Mouse (Mus musculus): ENCODE measurements around the gene Fgf9. TPM values are rescaled to one million over a fixed set of nuclear protein-coding genes. Genes with fewer than 3 reads are reported as not detected.

The Fgf9 gene
- polyA plus RNA-seq, 1 experiment: not detected

DNA sequence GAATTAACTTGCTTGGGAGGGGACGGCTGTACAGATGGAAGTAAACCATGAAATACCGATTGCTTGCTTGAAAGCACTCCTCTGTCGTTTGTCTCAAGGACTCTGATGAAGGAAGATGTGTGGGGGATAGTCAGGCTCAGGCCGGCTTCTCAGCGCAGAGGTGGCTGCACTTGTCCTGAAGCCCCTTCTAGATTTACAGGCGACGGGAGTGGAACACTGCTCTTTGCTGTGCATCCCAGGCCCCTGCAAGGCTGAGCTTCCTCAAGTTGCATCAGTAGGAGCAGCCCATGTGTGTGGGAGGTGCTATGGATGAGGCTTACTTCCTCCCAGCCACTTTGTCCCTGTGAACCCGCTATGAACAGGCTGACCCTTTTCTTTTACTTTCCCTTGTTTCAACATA lies 33.9 kb downstream of the Fgf9 start:
- no peak overlapping the region for H3K27ac ChIP-seq (ENCODE audit: control insufficient read depth, insufficient read depth, low read depth, low read length, poor library complexity)
- H3K4me3 ChIP-seq (replicated peaks; ENCODE audit: control insufficient read depth, low read depth, low read length): no peak overlapping the region
- no peaks in the 10 kb centered on the region for H3K4me1 ChIP-seq (ENCODE audit: control insufficient read depth, insufficient read depth, low read length)
- 67% methylated on average over 8 of the region's 8 CpGs for WGBS
- TF ChIP-seq POLR2A (IDR thresholded peaks at IDR 0.05; ENCODE audit: borderline replicate concordance, control insufficient read depth, low read depth, low read length) (no peak), CTCF (IDR thresholded peaks at IDR 0.05; ENCODE audit: control insufficient read depth, insufficient read depth, low read length) (no peak)

GRCm38 (mm10) chr14:58105596-58105995 lies 35.2 kb downstream of the Fgf9 start:
- no peaks in the 10 kb centered on the region for H3K4me1 ChIP-seq (ENCODE audit: control insufficient read depth, insufficient read depth, low read length)
- H3K4me3 ChIP-seq (replicated peaks; ENCODE audit: control insufficient read depth, low read depth, low read length): no peak overlapping the region
- WGBS: 81% methylated on average over 5 of the region's 5 CpGs
- H3K27ac ChIP-seq (ENCODE audit: control insufficient read depth, insufficient read depth, low read depth, low read length, poor library complexity): no peak overlapping the region
- TF ChIP-seq POLR2A (IDR thresholded peaks at IDR 0.05; ENCODE audit: borderline replicate concordance, control insufficient read depth, low read depth, low read length) (no peak), CTCF (IDR thresholded peaks at IDR 0.05; ENCODE audit: control insufficient read depth, insufficient read depth, low read length) (no peak)

DNA sequence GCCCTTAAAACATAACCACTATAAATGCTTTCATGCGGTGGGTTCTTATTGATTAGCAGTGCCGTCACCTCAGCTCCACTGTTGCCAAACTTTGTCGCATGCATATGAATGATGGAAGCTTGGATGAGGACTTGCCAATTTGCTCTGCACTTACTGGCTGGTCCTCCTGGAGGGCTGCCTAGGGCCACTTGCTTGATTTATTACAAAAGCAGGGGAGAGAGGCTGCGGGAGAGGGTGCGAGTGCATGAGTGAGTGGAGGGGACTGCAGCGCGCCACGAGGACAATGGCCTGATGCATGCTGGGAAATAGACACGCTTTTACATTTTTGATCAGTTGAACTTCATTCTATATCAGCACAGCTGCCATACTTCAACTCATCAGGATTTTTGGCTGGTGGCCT lies 39.3 kb downstream of the Fgf9 start:
- no peaks in the 10 kb centered on the region for H3K4me1 ChIP-seq (ENCODE audit: control insufficient read depth, insufficient read depth, low read length)
- no peak for TF ChIP-seq POLR2A (IDR thresholded peaks at IDR 0.05; ENCODE audit: borderline replicate concordance, control insufficient read depth, low read depth, low read length)
- 94% methylated on average over 9 of the region's 9 CpGs for WGBS
- H3K27ac ChIP-seq (ENCODE audit: control insufficient read depth, insufficient read depth, low read depth, low read length, poor library complexity): no peak overlapping the region
- no peak overlapping the region for H3K4me3 ChIP-seq (replicated peaks; ENCODE audit: control insufficient read depth, low read depth, low read length)

GRCm38 (mm10) chr14:58111562-58111961 lies 41.2 kb downstream of the Fgf9 start:
- TF ChIP-seq POLR2A (IDR thresholded peaks at IDR 0.05; ENCODE audit: borderline replicate concordance, control insufficient read depth, low read depth, low read length): no peak
- TF ChIP-seq CTCF (IDR thresholded peaks at IDR 0.05; ENCODE audit: control insufficient read depth, insufficient read depth, low read length): no peak
- Histone ChIP-seq H3K27ac (ENCODE audit: control insufficient read depth, insufficient read depth, low read depth, low read length, poor library complexity) (no peak overlapping the region), H3K4me3 (replicated peaks; ENCODE audit: control insufficient read depth, low read depth, low read length) (no peak overlapping the region), H3K4me1 (ENCODE audit: control insufficient read depth, insufficient read depth, low read length) (no peaks in the 10 kb centered on the region)
- WGBS: 86% methylated on average over 10 of the region's 10 CpGs

DNA sequence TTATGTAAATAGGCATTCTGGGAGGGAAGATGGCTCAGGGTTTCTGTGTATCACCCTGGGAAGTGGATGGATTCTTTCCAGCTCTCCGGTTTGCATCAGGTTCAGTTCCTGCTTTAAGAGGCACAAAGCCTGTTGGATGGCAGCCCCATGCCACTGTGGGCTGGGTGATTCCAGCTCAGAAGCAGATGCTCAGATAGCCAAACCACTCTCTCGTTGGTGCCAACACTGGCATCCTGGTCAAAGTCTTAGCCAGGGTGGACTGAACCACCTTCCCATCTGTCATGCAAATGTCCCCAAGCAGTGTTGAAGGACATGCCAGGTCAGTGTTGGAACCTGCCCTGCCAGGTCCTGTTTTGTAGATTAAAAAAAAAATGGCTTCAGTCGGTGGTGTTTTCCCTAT lies 42.0 kb downstream of the Fgf9 start:
- Histone ChIP-seq H3K27ac (ENCODE audit: control insufficient read depth, insufficient read depth, low read depth, low read length, poor library complexity) (no peak overlapping the region), H3K4me1 (ENCODE audit: control insufficient read depth, insufficient read depth, low read length) (no peaks in the 10 kb centered on the region), H3K4me3 (replicated peaks; ENCODE audit: control insufficient read depth, low read depth, low read length) (no peak overlapping the region)
- TF ChIP-seq POLR2A (IDR thresholded peaks at IDR 0.05; ENCODE audit: borderline replicate concordance, control insufficient read depth, low read depth, low read length): no peak
- TF ChIP-seq CTCF (IDR thresholded peaks at IDR 0.05; ENCODE audit: control insufficient read depth, insufficient read depth, low read length): no peak
- WGBS: 65% methylated on average over 3 of the region's 3 CpGs

DNA sequence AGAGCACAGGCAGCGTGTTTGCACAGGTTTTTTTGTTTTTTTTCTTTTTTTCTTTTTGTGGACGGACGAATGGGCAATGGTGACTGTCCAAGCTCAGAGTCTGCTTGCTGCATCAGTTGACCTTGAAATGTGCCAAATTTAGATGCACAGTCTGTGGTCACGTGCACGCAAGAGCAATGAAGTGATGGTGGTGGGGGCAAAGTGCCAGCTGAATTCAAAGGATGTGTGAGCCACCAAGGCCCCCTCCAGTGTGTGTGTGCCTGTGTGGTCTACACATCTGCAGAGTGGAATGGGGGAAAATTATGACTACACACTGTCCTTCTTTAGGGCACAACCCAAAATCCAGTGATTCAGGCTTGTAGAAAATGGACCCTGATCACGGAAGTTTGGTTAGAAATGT lies 42.8 kb downstream of the Fgf9 start:
- WGBS: 60% methylated on average over 6 of the region's 6 CpGs
- no peak for TF ChIP-seq POLR2A (IDR thresholded peaks at IDR 0.05; ENCODE audit: borderline replicate concordance, control insufficient read depth, low read depth, low read length)
- no peak for TF ChIP-seq CTCF (IDR thresholded peaks at IDR 0.05; ENCODE audit: control insufficient read depth, insufficient read depth, low read length)

GRCm38 (mm10) chr14:58114146-58114545 lies 43.8 kb downstream of the Fgf9 start:
- no peak overlapping the region for H3K4me3 ChIP-seq (replicated peaks; ENCODE audit: control insufficient read depth, low read depth, low read length)
- WGBS: 82% methylated on average over 2 of the region's 2 CpGs
- TF ChIP-seq POLR2A (IDR thresholded peaks at IDR 0.05; ENCODE audit: borderline replicate concordance, control insufficient read depth, low read depth, low read length) (no peak), CTCF (IDR thresholded peaks at IDR 0.05; ENCODE audit: control insufficient read depth, insufficient read depth, low read length) (no peak)
- no peaks in the 10 kb centered on the region for H3K4me1 ChIP-seq (ENCODE audit: control insufficient read depth, insufficient read depth, low read length)
- H3K27ac ChIP-seq (ENCODE audit: control insufficient read depth, insufficient read depth, low read depth, low read length, poor library complexity): no peak overlapping the region

More for the DNA sequence above, 42.8 kb downstream of the Fgf9 start:
- H3K4me3 ChIP-seq (replicated peaks; ENCODE audit: control insufficient read depth, low read depth, low read length): no peak overlapping the region
- H3K27ac ChIP-seq (ENCODE audit: control insufficient read depth, insufficient read depth, low read depth, low read length, poor library complexity): no peak overlapping the region
- H3K4me1 ChIP-seq (ENCODE audit: control insufficient read depth, insufficient read depth, low read length): no peaks in the 10 kb centered on the region

DNA sequence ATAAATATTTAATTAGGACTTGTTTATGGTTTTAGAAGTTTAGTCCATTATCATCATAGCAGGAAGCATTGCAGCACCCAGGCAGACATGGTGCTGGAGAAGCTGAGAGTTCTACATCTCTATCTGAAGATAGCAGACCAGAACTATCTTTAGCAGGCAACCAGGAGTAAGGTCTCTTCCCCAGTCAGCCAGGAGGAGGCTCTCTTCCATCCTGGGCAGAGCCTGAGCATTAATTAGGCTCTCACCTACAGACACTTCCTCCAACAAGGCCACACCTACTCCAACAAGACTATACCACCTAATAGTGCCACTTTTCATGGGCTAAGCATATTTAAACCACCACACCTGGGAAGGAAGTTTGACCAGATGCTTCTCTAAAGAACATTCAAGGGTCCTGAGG lies 54.3 kb downstream of the Fgf9 start:
- H3K4me3 ChIP-seq (replicated peaks; ENCODE audit: control insufficient read depth, low read depth, low read length): no peak overlapping the region
- no peaks in the 10 kb centered on the region for H3K4me1 ChIP-seq (ENCODE audit: control insufficient read depth, insufficient read depth, low read length)
- TF ChIP-seq CTCF (IDR thresholded peaks at IDR 0.05; ENCODE audit: control insufficient read depth, insufficient read depth, low read length) (no peak), POLR2A (IDR thresholded peaks at IDR 0.05; ENCODE audit: borderline replicate concordance, control insufficient read depth, low read depth, low read length) (no peak)
- no peak overlapping the region for H3K27ac ChIP-seq (ENCODE audit: control insufficient read depth, insufficient read depth, low read depth, low read length, poor library complexity)

GRCm38 (mm10) chr14:58126508-58126907 lies 56.2 kb downstream of the Fgf9 start:
- H3K4me3 ChIP-seq (replicated peaks; ENCODE audit: control insufficient read depth, low read depth, low read length): no peak overlapping the region
- H3K27ac ChIP-seq (ENCODE audit: control insufficient read depth, insufficient read depth, low read depth, low read length, poor library complexity): no peak overlapping the region
- H3K4me1 ChIP-seq (ENCODE audit: control insufficient read depth, insufficient read depth, low read length): no peaks in the 10 kb centered on the region
- TF ChIP-seq CTCF (IDR thresholded peaks at IDR 0.05; ENCODE audit: control insufficient read depth, insufficient read depth, low read length) (no peak), POLR2A (IDR thresholded peaks at IDR 0.05; ENCODE audit: borderline replicate concordance, control insufficient read depth, low read depth, low read length) (no peak)
- 72% methylated on average over 10 of the region's 10 CpGs for WGBS
